Mouse (Mus musculus) liver (tissue): Measurements from ENCODE around the gene Plce1.

Experiments used
- DNase-seq: peaks from one replicate; pipeline ENCODE4 v3.0.0-alpha.2; 2020; ENCODE audit warnings: mixed read lengths

The Plce1 gene

GRCm38 (mm10) chr19:38589941-38590340 lies 109.0 kb downstream of the Plce1 start:
- DNase-seq = no peak

DNA sequence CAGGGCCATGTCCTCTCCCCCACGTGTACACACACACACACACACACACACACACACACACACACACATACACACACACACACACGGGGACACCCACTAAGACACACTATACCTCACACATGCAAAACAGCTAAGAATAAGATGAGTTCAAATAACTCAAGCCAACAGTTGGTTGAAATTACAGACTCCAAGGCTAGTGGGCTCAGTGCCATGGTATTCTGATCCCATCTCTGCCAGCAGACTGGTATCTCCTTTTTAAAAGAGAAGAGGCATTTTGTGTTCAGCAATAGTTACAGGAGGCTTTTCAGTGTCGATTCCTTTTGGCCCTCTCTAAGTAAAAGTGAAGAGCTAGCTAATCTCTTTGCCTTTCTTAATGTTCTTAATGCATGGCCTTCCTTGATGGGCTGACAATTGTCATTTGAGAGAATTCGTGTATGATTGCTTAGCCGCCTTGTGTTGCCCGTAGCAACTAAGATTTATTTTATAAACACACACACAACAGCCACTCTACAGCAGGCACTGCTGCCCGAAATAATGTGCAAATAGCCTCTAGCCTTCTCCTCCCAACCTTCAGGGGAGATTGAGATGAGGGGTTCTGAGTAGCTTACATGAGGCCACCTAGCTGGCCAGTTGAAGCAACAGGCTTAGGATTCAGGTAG lies 111.8 kb downstream of the Plce1 start:
- no peak for DNase-seq

- DNase-seq = no peak
Observed at GRCm38 (mm10) chr19:38593225-38593897, 112.5 kb downstream of the Plce1 start.

DNA sequence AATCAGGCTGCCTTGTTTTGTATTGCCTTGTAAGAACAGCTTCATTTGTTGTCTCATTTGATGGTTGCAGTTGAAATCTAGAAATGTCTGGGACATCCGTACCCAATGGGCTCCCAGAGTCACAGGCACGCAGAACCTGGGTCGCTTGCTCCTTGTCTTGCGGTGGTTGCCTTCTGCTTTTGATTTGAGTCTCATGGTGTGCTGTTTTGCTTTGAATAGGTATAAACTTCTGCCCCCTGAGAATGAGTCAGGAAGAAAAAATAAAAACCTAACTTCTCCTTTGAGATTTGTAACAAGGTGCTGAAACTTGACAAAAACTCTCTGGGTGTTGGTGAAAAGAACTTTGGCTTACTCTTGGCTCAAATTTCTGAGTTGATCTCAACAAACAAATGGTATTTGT lies 115.2 kb downstream of the Plce1 start:
- DNase-seq = no peak

DNA sequence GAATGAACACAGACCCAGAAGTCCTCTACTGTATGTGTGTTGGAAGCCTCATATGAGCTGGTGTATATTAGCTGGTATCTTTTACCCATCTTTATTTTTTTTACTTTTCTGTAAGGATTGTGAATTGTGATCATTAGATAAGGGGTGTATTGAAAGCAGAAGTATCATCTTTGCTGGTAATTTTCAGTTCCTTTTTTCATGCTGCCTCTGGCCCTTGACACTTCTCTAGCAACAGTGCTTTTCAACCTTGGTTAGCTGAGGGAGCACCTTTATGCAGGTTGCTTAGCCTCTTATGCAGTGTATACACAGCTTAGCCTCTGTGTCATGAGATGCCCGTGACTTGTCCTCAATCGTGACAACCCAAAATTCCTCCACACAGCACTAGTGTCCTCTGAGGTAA lies 116.5 kb downstream of the Plce1 start:
- no peak for DNase-seq

GRCm38 (mm10) chr19:38599001-38599400 lies 118.1 kb downstream of the Plce1 start:
- no peak for DNase-seq

DNA sequence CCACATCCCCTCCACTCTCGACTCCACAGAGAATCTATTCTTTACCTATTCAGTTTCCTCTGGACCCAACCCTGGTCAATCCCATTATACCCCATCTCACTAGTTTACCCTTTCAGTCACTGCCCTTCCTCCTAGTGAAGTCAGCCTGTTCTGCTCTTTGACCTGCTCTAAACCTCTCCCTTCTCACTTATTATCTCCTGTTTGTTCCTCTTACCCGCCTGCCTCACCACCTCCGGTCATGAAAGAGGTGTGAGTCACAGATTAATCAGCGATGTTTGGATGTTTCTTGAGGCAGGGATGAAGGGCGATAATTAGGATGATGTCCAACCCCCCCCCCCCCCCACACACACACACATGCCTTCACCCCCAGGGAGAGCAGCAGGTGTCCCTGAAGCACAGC lies 120.2 kb downstream of the Plce1 start:
- no peak for DNase-seq

GRCm38 (mm10) chr19:38602811-38603210 lies 121.9 kb downstream of the Plce1 start:
- no peak for DNase-seq

- no peak for DNase-seq
Observed at GRCm38 (mm10) chr19:38607236-38607635, 126.3 kb downstream of the Plce1 start.

DNA sequence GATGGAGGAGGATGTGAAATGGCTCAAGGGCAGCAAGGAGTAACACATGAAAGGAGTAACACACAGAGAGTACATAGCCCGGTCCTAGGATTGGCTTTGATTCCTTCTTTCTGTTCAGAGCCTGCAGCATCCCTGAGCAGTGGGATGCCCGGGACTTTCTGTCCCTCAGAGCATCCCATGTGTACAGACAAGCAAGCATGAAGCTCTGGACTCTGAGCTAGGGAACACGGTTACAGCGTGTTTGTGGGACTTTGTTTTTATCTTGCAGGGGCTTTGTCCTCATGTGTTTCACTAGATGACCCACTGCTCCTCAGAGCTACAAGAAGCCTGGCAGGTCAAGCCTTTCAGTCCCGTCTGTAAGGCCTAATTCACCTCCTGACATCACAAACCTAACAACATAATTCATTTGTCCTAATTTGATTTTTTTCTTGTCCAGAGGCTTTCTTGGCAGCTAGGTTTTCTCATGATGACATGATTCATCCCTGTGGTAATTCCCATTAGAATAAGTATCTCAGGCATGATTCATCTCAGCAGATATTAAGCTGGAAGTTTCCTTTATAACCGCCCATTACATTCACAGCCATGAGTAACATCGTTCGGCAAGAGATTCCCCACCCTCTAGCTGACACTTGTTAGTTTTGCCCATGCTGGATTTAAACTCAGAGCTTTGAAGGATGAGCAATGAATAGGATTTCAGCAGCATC lies 128.2 kb downstream of the Plce1 start:
- no peak for DNase-seq

GRCm38 (mm10) chr19:38610291-38610690 lies 129.4 kb downstream of the Plce1 start:
- DNase-seq = no peak

DNA sequence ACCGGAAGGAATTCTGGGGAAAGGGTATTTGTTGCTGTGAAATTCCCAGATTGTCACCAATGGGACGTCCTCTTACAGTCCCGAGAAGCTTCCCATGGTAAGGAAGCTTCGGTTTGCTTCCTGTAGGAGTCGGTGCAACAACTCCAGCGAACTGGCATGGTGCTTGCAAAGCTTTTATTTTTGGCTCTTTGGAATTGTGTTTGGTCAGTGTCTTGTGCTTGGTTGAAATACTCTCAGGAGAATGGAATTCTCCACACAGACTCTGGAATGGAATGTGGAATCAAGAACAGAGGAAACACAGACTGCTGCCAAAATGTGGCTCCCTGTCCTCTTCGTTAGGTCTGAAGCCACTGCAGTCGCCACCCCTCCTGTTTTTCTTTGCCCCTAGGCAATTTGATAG lies 129.9 kb downstream of the Plce1 start:
- no peak for DNase-seq

- no peak for DNase-seq
Observed at GRCm38 (mm10) chr19:38614067-38614675, 133.3 kb downstream of the Plce1 start.

DNA sequence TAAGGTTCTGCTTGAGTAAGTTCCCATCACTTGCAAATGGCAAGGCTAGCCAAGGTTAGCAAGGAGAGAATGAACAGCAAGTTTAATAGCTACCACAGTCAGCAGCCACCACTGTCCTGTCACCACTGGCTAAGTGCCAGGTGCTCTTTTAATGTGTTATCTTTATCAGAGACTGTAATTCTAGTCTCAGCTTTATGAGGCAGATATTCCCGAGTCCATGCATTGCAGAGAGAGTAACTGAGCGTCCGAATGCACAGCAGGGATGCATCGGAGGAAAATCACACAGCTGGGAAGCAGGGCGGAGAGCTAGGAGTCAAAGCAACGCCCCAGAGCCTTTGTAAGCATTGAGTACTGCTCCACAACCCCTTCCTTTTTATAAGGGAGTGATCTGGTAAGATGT lies 134.4 kb downstream of the Plce1 start:
- no peak for DNase-seq

GRCm38 (mm10) chr19:38620134-38620533 lies 139.2 kb downstream of the Plce1 start:
- DNase-seq = no peak

DNA sequence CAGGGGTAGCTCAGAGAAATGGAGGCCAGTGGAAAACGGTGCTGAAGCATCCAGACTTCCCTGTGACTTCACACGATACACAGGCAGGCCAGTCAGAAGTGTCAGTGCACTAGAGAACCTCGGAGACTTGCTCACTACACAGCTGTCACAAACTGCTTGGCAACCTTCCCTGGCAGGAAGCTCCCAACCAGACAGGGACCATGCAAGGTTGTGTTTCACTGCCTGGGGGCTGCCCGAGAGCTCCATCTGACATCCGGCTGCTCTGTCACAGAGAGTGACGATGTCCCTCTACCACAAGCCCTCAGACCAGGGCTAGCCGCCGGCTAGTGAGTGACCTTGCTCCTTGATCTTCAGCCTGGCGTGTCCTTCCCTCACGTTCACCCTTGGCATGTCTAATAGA lies 140.6 kb downstream of the Plce1 start:
- DNase-seq = no peak

DNA sequence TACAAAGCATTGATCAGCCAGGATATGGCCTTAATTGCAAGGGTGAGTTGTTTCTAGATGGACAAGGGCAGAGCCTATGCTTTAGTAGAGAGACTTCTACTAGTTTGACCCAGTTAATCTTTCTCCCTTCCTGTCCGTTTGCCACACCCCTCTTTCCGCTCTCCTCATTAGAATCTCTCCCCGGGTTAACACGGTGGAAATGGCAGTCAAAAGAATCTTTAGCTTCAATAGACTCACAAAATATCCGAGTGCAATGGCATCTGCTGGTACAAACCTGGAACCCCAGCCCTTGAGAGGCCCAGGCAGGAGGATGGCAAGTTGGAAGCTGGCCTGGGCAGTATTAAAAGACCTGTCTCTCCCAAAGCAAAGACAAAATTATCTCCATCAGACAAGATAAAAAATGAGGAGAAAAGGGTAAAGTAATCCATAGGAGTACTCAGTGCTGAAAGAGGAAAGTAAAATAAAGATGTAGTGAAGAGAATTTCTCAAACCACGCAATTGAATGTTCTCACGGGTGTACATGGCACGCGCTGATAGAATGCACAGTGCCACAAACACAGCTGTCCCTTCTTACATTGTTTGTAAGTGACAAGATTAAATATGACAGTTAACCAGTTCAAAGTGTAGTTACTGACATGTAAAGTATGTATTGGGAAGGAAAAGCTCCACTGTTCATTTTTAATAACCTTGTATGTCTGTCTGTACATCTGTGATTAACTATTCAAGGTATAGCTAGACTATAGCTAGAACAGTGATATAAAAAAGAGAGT lies 145.5 kb downstream of the Plce1 start:
- no peak for DNase-seq

- no peak for DNase-seq
Observed at GRCm38 (mm10) chr19:38627075-38627768, 146.3 kb downstream of the Plce1 start.

DNA sequence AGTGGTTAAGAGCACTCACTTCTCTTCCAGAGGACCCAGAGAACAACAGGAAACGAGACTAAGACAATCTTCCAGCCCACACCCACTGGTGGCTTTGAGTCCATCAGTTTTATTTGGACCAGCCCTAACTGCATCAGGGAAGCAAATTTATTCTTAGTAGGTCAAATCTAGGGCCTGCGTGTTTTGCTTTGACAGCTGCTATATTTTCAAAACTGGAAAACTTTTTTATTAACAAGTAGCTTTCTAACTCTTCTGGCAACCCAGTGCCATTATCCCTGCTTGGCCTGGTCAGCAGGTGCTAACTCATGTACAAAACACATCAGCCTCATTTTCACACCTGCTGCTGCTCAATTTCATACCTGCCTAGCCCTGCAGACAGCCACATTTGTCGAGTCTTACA lies 151.3 kb downstream of the Plce1 start:
- DNase-seq = no peak

DNA sequence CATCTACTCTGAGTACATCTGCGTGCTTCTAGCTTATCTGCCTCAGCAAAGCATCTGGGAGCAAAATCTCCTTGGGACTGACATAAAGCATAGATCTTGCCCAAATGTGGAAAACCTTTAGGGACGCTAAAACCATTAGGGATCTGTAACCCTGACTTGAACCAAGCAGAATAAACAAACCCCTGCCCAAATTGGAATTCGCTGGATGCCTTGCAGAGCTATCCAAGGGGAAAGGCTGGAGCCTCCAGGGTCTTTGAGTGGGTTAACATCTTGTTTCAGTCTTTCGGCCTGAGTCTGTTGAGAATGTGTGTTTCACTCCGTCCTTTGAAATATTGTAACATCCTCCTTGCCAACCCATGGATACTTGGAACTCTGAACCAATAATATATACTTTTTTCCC lies 152.4 kb downstream of the Plce1 start:
- DNase-seq = no peak

DNA sequence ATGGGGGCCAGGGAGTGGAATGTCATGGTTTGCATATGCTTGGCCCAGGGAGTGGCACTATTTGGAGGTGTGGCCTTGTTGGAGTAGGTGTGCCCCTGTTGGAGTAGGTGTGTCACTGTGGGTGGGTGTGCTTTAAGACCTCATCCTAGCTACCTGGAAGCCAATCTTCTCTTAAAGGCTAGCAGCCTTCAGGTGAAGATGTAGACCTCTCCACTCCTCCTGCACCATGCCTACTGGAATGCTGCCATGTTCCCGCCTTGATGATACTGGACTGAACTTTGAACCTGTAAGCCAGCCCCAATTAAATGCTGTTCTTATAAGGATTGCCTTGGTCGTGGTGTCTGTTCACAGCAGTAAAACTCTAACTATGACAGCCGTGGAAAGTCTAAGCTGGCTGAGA lies 158.1 kb downstream of the Plce1 start:
- no peak for DNase-seq

DNA sequence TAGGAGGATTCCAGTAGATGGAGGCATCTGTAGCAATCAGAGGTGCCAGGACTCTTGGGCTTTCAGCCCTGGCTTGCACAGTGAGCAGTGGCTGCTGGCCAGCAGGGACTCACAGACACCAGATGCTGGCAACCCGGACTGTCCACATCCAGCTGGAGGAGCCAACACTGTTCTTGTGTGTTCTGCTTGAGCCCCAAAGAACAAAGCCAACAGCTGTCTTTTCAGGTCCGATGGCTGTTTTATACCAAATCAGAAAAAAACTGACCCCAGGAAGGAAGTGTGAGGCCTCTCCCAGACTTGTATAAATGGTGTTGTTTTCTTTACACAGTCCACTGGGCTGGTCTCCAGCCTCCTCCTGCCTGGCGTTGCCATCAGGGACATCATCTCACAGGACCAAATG lies 158.9 kb downstream of the Plce1 start:
- no peak for DNase-seq
